Mouse (Mus musculus) yolk sac, embryonic 10.5 days (tissue): Measurements from ENCODE around the gene Sdsl.
"Not testable (repeated sequence)": the region's sequence is repeated elsewhere in the genome, so short reads cannot be mapped to it uniquely, and the experiment has no call there.

Experiments
- DNase-seq: peaks from one replicate; pipeline ENCODE4 v3.0.0-alpha.2; 2017; ENCODE audit warnings: low spot score

The Sdsl gene

DNA sequence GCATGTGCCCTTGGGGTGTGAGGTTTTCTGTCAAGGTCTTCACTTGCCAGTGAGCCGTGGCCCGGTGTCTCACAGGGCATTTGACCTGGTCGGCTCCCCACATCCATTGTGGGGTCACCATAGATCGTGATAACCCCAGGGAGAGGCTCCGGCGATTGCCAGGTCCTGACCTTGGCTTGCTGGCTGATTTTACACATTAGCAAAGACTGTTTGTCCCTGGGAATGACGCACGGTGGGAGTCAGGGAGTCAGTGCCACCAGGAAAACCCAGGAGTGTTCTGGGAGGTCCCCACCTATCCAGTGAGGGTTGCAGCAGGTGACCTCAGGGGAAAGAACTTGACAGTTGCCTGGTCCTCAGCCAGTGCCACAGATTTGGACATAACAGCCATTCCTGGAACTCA, at the start of gene Sdsl:
Sdsl (minus strand) TSS at position 41 of the 400 bp plus-strand sequence.
- no peak for DNase-seq

DNA sequence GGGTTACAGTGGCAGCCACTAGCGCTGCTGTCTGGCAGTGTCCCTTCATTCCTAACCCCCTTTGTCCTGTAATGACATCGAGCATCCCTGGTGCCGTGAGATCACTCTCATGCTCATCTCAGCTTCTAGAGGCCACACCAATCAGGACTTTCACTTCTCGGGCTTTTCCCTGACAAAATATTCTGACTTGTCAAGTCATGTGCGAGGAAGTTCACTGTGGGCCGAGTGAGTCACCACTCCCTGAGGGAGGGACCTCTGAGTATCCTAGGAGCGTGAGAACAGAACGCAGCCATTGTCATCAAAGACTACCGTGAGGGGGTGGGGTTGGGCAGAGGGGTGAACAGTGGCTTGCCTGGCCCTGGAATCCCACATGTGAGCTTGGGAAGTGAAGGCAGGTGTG, 44.9 kb upstream of the Sdsl start:
- no peak for DNase-seq

DNA sequence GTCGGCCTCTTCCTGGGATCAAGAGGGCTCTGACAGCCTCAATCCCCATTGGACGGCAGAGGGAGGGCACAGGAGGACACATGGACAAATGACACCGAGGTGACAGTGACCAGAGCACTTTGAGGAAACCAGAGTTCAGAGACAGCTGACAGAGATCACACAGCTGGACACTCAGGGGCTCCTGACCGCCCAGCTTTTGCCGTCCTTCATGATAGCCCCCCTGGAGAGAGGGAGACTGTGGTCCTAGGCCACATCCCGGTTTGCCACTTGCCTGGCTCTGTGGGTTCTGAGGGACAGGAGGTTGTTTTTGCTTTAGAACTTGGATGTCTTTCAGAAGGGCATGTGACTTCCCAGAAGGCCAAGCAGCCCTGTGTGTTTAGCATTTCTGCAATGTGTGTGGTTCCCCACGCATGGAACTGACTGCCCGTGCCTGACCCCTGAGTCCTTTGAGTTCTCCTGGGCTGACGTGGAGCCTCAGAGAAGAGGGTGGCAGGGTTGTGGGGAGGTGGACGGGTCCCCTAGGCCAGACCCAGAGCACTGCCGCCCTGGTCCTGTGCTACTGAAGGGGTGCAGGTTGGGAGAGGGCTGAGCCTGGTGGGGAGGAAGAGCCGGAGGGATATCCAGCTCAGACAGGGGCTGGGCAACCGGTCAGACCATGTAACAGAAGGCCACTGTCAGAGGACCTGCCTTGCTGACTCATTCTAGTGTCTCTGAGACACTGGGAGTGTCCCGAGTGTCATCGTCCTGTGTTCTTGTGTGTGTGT, 43.8 kb upstream of the Sdsl start:
- DNase-seq = no peak

DNA sequence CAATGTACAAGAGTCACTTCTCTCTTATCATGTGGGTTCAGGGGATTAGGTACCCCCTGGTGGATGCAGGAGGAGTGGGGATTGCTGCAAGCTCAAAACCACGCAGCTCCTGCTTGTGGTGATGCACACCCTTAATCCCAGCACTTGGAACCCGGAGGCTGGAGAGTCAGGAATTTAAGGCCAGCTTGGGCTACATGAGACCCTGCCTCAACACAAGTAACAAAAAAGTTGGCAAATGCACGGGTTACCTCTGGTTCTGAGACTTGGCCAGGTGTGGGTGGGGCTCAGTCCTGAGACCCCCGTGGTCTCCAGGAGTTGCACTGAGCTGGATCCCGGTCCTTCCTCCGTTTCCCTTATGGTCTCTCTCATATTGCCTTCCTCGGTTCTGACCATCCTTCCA, 42.8 kb upstream of the Sdsl start:
- DNase-seq = no peak

DNA sequence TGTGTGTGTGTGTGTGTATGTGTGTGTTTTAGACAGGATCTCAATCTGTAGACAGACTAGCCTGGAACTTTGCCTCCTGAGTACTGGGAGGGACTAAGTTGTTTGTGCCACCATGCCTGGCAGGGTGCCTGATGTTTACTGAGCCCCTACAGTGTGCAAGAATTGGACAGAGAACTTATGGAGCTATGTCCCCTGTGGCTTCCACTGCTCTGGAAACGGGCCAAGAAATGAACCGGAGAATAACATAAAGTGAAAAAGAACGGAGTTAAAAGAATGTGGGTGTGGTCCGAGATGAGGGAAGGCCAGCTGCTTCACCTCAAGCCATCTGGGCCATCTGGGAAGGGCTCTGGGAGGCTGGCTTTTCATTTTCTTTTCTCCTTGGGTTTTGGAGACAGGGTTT, 42.1 kb upstream of the Sdsl start:
- no peak for DNase-seq

DNA sequence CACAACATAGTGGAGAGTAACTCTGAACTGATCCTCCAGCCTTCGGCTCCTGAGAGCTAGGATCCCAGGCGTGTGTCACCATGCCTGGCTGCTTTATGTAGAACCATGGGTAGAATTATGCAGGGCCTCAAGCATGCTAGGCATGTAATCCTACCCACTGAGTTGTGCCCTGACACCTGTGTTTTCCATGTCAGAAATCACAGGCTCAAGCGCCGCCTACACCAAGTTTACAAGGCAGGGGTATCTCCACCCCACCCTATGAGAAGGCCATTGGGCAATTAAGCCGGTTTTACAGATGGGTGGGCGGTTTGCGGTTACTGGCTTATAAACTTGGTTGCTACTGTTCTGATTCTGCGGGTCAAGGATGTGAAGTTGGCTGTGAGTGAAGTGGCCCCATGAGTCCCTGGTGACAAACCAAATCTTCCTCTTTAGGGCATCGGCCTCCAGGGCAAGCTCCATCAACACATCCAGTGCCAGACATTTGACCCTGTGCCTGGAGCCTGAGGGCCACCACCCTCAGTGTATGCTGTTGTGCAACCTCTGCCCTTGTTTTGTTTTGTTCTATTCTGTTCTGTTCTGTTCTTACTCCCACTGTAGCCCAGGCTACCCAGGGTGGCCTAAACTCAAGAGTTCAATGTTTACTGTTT, 41.5 kb upstream of the Sdsl start:
- no peak for DNase-seq

DNA sequence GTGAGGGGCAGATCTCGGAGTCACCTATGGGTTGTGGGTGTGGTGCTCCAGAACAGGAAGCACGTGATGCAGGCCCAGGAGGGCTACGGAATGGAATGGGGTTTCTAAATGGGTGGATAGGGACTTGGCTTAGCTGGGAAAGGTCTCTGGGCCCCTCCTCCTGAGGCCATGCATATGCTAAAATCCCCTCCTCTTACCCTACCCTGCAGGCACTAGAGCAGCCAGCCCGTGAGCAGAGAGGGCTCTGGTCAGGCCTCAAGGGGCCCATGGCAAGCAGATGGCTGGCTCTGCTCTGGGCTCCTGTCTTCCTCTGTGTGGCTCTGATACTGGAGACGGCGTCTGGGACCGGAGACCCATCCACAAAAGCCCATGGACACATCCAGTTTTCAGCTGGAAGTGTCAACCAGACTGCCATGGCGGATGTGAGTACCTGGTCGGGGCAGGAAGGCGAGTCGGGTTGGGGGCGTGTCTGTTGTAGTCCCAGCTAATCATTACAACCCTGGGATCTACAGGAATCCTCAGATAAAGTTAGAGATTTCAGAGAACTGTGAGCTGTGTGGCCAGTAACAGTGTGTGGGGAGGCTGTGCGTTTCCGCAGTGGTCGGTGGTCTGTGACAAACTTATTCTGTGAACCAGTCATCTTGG, 40.4 kb upstream of the Sdsl start:
- peak; percentile 87 for DNase-seq

DNA sequence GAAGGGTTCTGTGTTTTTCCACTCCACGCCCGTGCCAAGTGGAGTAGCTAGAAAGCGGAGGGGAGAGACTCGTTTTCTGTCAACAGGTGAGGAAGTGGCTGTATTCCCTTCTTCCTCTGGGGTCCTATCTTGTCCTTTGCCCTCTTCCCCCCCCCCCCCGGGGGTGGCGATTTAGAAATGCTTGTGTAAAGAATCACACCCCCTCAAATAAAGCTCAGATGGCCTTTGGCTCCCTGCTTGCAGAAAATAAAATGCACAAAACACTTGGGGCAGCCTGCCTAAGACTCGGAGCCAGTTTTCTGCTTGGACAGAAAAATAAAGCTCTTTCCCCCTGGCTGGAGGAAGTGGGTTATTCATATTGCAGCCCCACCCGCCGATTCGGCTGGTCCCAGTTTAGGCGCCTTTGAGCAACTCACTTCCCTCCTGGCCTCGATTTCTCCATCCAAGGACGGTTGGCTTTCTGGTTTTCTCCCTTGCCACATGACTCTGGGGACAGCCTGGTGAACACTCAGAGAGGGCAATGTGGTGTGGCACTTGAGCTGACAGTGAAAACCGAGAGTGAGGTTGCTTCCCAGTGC, 39.1 kb upstream of the Sdsl start:
- peak; percentile 77 for DNase-seq

DNA sequence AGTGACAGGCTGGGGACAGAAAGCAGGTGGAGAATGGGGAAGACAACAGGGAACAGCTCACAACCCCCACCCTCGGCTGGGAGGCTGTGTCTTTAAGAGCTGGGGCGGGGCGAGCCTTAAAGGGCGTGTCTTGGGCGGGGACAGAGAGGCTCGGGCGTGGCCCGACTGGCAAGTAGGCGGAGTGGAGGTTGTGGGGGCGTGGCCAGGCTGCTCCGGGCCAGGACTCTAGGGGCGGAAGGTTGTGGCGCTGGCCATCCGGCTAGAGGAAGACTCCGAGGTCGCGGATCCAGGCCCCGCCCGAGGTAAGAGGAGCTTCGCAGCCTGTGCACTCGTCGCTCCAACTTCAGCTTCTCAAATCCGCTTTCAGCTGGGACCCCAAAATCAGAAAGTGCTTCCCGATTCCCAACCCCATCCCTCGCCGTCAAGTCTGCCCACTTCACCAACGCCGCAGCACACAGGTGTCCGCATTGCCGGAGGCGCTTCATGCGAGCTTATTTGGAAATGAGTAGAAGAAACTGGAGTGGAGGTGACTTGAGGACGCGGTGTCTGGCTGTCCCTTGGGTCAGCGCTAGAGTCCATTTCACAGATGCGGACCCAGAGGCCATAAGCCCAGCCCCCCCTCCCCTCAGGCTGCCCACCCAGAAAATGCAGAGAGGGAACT, 38.5 kb upstream of the Sdsl start, which contains the start of gene Slc8b1:
Slc8b1 (plus strand) TSS at position 187 of the 661 bp plus-strand sequence.
- peak; percentile 95 for DNase-seq

DNA sequence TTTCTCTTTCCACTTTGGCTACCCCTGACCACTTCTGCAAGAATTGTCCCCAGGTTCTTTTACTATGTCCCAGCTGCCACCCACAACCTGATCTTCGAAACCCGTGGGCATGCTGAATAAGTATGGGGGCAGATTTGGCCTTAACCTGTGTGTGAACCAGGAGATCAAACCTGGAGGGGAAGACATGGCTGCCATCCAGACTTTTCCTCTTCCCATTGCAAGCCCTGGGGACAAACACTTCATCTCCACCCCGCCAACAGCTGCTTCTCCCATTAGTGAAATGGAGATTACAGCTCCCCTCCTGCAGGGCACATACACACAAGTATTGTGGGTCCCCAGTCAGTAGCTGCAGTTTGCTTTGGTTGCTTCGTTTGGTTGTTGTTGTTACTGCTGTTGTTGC, 34.7 kb upstream of the Sdsl start:
- DNase-seq = no peak

DNA sequence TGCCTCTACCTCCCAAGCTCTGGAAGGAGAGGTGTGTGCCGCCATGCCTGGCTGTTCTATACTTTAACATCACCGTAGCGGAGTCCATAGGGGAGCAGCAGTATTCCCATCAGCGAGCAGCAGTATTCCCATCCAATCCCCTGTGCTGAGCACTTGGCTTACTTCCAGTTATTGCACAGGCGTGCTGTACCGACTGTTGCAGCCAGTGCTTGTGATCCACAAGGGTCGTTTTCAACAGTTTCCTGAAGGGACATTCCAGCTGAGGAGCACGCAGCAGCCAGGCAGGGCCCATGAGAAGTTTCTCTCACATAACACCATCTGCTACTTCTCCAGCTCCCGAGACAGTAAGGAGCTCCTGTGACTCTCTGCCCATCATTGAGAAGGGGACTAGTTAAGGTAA, 33.9 kb upstream of the Sdsl start:
- no peak for DNase-seq

DNA sequence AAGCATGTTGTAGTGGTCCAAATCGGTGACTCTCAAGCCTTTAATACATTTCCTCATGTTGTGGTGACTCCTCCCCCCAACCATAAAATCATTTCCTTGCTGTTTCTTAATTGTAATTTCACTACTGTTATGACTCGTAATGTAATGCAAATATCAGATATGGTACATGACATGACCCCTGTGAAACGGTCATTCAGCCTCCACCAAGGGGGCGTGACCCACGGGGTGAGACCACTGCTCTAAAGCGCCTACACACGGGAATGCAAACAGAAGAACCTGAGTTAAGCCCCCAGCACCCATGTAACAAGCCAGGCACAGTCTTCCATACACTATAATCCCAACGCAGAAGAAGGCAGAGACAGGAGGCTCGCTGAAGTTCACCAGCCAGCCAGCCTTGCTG, 33.2 kb upstream of the Sdsl start:
- DNase-seq = no peak

DNA sequence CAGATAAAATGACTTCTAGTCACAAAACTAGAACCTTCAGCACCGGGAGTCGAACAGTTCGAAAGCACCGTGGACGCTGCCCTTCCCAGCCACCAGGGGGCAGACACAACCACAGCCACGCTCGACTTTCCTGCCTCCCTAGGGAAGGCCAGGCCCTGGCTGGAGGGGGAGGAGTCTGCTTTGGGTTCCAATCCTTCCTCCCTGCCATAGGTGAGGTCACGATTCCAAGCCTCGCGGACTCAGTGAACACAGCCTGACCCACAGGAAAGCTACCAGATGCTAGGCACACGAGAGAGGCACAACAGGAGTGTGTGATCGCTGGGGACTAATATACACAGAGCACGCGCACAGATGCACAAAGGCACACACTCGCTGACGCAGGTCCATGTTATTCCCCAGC, 32.8 kb upstream of the Sdsl start:
- peak; percentile 63 for DNase-seq

DNA sequence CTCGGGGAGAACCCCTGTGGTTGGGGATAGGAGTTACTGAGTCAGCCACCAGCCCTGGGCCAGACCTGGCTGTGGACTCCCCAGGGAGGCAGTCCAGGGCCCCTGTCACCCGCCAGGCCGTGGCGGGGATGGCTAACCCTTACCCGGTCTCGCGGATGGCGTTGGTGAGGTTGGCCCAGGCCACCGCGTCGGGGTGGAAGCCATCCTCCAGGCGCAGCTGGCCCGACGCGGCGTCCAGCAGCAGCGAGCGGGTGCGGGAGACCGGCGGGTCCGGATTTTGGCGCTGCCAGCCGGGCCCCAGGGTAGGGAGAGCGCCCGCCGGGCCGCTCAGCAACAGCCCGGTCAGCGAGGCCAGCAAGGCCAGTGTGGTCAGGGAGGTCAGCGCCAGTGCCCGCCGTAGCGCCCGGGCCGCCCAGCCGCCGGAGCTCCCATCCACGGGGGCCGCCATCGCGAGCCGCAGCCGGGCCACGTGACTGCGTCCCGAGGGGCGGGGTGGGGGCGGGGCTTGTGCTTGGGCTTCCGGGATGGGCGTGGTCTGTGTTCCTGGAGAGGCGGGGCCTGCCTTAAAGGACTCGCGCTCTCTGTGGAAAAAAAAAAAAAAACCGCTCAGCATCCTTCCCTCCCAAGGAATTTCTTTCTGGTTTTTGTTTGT, 30.7 kb upstream of the Sdsl start, which contains the start of gene Plbd2:
Plbd2 (minus strand) TSS at position 482 of the 652 bp plus-strand sequence.
- peak; percentile 90 for DNase-seq

DNA sequence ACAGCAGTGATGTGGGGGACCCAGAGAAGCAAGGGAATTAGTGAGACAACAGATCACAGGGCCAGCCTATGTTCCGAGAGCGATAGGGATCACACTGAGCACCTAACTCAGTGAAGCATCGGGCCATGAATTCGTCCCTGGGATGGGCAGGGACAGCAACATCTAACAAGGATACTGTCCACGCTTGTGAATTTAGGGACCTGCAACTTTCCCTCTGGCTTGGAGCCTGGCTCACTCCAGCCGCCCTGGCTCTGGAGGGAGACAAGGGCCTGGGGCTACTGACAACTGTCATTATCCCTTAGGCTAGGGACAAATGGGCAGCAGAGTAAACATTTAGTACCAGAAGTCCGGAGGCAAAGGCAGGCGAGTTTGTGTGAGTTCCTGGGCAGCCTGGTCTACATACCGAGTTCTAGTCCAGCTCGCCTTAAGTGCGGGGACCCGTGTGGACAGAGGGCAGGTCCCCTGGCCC, 30.1 kb upstream of the Sdsl start:
- no peak for DNase-seq

DNA sequence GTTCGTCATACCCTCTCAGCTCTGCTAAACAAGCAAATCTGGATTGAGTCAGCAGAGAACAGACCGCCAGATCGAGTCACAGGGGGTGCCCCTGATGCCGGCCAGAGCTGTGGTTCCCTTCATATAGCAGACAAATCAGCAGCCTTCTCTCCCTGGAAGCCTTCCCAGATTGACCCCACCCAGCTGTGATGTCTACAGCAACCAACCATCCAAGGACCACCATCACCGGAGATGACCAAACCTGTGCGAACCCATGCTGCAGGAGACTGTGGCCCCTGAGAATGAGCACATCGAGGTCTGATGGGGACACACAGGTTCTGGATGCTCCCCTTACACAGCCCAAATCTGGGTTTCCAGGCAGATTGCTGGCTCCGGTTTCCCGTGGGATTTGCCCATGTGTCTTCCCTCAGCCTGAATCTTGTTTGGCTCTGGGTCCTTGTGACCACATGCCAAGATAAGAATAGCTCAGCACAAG, 29.6 kb upstream of the Sdsl start:
- no peak for DNase-seq

DNA sequence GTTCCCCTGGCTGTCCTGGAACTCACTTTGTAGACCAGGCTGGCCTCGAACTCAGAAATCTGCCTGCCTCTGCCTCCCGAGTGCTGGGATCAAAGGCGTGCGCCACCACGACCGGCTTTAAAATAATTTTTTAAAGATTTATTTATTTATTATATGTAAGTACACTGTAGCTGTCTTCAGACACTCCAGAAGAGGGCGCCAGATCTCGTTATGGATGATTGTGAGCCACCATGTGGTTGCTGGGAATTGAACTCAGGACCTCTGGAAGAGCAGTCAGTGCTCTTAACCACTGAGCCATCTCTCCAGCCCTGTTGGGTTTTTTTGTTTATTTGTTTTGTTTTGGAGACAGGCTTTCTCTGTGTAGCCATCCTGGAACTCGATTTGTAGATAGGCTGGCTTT, 28.0 kb upstream of the Sdsl start:
- DNase-seq = not testable (repeated sequence)

DNA sequence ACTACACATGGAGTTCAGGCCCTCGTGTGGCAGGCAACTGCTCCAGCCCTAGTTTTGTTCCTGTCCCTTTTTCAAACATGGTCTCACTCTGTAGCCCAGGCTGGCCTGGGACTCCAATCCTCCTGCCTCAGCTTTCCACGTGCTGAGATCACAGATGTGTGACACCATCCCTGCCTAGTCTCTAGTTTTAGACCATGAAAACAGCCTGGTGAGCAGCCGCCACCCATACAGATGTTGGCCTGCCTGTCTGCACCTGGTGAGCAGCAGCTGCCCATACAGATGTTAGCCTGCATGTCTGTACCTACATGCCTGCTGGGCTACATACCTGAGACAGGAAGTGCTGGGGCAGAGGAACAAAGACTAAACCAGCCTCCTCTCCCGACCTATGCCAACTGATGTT, 26.6 kb upstream of the Sdsl start:
- DNase-seq = no peak

DNA sequence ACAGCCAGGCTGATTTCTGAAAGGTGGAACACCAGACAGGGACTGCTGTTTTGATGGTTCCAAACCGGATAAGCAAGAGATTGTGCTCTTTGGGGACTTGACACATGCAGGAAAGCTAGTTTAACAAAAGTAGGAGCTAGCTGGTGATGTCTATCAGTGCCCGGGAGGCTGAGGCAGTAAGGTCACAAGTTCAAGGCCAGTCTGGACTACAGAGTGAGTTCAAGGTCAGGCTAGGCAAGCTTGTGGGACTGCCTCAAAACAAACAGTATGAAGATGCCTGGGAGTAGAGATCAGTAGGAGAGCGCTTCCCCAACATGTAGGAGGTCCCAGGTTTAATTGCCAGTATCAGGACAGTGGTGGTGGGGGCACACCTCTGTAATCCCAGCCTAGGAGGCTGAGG, 24.5 kb upstream of the Sdsl start:
- DNase-seq = no peak

DNA sequence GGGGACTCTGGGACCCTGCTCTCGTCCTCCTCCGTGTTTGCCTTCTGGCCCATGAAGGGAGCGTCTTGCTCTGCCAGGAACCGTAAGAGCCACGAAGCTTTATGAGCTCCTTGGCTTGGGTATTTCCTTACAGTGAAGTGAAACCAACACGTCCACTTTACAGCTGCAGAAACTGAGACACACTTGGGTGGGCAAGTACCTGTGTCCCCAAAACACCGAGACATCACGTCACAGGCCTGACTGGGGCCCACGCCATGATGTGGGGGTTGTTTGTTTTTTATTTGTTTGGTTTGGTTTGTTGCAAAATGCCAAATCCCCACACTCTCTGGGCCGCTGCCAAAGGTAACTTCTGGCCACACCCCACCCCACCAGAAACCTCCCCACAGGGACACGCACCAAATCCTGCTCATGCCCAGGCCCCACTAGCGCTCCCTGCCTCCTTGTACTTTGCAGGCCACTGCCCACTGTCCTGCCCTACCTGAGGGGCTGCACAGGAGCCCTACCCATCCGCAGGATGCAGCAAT, 23.2 kb upstream of the Sdsl start:
- DNase-seq = no peak

DNA sequence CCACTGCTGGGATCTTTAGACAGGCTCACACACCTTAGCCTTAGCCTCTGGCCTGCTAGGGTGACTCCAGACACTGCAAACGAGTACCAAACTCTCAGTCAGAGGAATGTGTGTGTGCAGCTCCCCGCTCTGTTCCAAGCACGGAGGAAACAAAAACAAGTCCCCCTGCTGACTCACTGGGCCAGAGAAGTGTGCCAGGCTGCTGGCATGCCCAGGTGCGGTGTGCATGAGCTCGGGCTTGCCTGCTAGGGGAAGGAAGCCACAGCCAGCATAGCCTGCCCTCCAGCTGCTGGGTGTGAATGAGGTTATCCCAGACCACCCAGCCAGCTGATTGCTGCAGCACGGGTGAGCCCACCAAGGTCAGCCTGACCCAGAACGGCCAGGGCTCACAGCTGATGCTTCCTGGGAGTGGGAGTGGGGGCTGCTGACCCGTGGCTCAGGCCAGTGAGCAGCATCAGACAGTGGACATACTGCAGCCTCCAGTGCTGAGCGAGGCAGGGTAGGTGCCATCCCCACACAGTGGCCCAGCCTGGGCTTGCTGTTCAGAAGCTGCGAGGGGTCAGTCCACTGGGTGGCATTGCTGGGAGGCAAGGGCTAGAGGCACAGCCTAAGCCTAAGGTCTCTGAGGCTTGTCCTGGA, 22.6 kb upstream of the Sdsl start:
- no peak for DNase-seq
